Mouse (Mus musculus) MEL (cell line): ENCODE measurements at regions not wholly inside any gene's neighbourhood (a gene's known extent, or its start where the extent isn't known, plus 50 kb on each side); places are given as distances from the start of the nearest gene placed in this dataset.

Experiments used
- BHLHE40 ChIP-seq: IDR thresholded peaks from 2 replicates; pipeline ENCODE4 v1.6.1; 2012; ENCODE audit warnings: low read depth, mild to moderate bottlenecking, inconsistent platforms, low read length, improper control_type of control experiment, borderline replicate concordance
- CHD2 ChIP-seq: IDR thresholded peaks from 2 replicates; pipeline ENCODE4 v1.6.1; 2011; ENCODE audit warnings: low read length, improper control_type of control experiment
- CTCF ChIP-seq, 3 experiments: IDR thresholded peaks in 2 of 3; conservative IDR thresholded peaks in 1 of 3; 2 replicates each; pipeline ENCODE4 v1.5.1; 2011 to 2012; ENCODE audit warnings: low read length in 3 of 3, low read depth in 2 of 3, mild to moderate bottlenecking in 2 of 3, improper control_type of control experiment in 1 of 3, inconsistent platforms in 1 of 3, mixed read lengths in 1 of 3, moderate library complexity in 1 of 3; ENCODE audit not compliant: control insufficient read depth in 1 of 3, insufficient read depth in 1 of 3, poor library complexity in 1 of 3, severe bottlenecking in 1 of 3
- E2F4 ChIP-seq: IDR thresholded peaks from 2 replicates; pipeline ENCODE4 v1.6.1; 2011; ENCODE audit warnings: low read depth, low read length, improper control_type of control experiment, borderline replicate concordance
- EP300 ChIP-seq, 2 experiments: IDR thresholded peaks; 2 replicates each; pipeline ENCODE4 v1.6.1; 2011; ENCODE audit warnings: improper control_type of control experiment in 2 of 2, low read length in 2 of 2, low read depth in 1 of 2, mild to moderate bottlenecking in 1 of 2
- NELFE ChIP-seq: IDR thresholded peaks from 2 replicates; pipeline ENCODE4 v1.6.1; 2011; ENCODE audit warnings: low read depth, low read length, improper control_type of control experiment
- RCOR1 ChIP-seq: IDR thresholded peaks from 2 replicates; pipeline ENCODE4 v1.6.1; 2012; ENCODE audit warnings: low read depth, mild to moderate bottlenecking, inconsistent platforms, low read length, improper control_type of control experiment
- SMC3 ChIP-seq: IDR thresholded peaks from 2 replicates; pipeline ENCODE4 v1.6.1; 2011; ENCODE audit warnings: low read depth, low read length, improper control_type of control experiment
- TCF12 ChIP-seq: IDR thresholded peaks from 2 replicates; pipeline ENCODE4 v1.6.1; 2014; ENCODE audit warnings: low read depth, mild to moderate bottlenecking, inconsistent platforms, low read length, improper control_type of control experiment, moderate library complexity
- USF1 ChIP-seq: IDR thresholded peaks from 2 replicates; pipeline ENCODE4 v1.6.1; 2014; ENCODE audit warnings: low read depth, mild to moderate bottlenecking, inconsistent platforms, low read length, improper control_type of control experiment, moderate library complexity
- USF2 ChIP-seq, 2 experiments: IDR thresholded peaks; 2 replicates each; pipeline ENCODE4 v1.6.1; 2011 to 2012; ENCODE audit warnings: improper control_type of control experiment in 2 of 2, low read length in 2 of 2, borderline replicate concordance in 1 of 2, inconsistent platforms in 1 of 2, low read depth in 1 of 2, mild to moderate bottlenecking in 1 of 2; ENCODE audit not compliant: insufficient read depth in 1 of 2
- ZMIZ1 ChIP-seq: IDR thresholded peaks from 2 replicates; pipeline ENCODE4 v1.6.1; 2012; ENCODE audit warnings: low read depth, mild to moderate bottlenecking, inconsistent platforms, low read length, improper control_type of control experiment, moderate library complexity

DNA sequence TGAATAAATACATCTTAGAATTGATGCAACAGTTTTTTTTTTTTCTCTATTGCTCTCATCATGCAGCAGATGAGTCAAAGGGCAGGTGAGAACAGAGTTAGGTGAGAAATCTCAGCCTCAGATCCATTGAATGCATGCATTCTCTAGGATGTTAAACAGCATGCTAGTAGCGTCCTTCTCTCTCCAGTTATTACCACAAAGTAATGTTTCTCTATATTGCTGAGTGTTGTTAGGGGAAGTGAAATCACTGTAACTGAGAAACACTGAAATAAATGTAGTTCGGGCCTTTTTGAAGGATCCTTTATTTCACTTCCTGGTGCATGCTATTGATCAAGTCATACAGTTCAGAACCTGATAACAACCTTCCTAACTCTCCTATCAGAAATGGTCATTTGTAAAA, 105.2 kb downstream of the Gm7489 start:
- TF ChIP-seq CTCF (IDR thresholded peaks at IDR 0.05 in 2 of 3, conservative IDR thresholded peaks at IDR 0.05 in 1 of 3; ENCODE audit: control insufficient read depth in 1 of 3, insufficient read depth in 1 of 3, low read depth in 2 of 3, low read length in 3 of 3, poor library complexity in 1 of 3, severe bottlenecking in 1 of 3), result no peak
- no peak for TF ChIP-seq RCOR1
- TF ChIP-seq E2F4, result no peak
- TF ChIP-seq NELFE, result no peak
- no peak for TF ChIP-seq USF1
- no peak for TF ChIP-seq BHLHE40
- no peak for TF ChIP-seq SMC3
- no peak for TF ChIP-seq TCF12
- TF ChIP-seq USF2 (IDR thresholded peaks at IDR 0.05; ENCODE audit: borderline replicate concordance in 1 of 2, insufficient read depth in 1 of 2, low read depth in 1 of 2, low read length in 2 of 2), result no peak
- TF ChIP-seq ZMIZ1, result no peak
- no peak for TF ChIP-seq CHD2
- no peak for TF ChIP-seq EP300 (IDR thresholded peaks at IDR 0.05; ENCODE audit: low read depth in 1 of 2, low read length in 2 of 2)
